Mouse (Mus musculus): ENCODE results near the gene Nfrkb. TPM values are rescaled to one million over a fixed set of nuclear protein-coding genes. Genes with fewer than 3 reads are reported as not detected.

The Nfrkb gene
- 25.0 and 29.0 TPM in 2 replicates for total RNA-seq (2017)

- ATAC-seq (replicated peaks; ENCODE audit: low read depth, poor library complexity, severe bottlenecking) = peak; percentile 99
Measured at GRCm38 (mm10) chr9:31385947-31386354, at the start of gene Nfrkb. Gene Nfrkb, plus strand, starts transcription at chr9:31386192.

DNA sequence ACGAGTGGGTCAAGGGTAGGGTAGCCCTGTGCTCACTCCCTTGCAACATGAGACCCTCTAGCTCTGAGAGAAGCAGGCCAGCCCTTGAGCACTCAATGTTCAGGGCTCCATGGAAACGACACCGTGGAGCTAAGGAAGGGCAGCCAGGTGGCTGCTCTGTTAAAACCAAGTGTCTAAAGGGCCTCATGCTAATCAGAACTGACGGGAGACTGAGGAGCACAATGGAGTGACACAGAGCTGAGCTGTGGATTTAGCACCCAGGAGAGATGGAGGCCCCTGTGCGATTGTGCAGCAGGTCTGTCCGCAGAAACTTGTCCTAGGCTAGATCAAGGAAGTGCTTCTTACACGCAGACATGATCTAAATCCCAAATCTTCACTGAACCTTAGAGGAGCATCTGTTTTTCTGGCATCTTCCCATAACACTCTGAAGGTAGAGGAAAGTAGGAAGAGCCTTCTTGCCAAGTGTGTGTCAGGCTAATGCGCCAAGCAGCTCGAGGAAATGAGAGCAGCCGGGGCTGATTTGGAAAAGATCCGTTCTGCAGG, 41.6 kb upstream of the Nfrkb start:
- no peak for ATAC-seq (replicated peaks; ENCODE audit: low read depth, poor library complexity, severe bottlenecking)

- no peak for ATAC-seq (replicated peaks; ENCODE audit: low read depth, poor library complexity, severe bottlenecking)
Measured at GRCm38 (mm10) chr9:31346575-31347080, 39.4 kb upstream of the Nfrkb start.

DNA sequence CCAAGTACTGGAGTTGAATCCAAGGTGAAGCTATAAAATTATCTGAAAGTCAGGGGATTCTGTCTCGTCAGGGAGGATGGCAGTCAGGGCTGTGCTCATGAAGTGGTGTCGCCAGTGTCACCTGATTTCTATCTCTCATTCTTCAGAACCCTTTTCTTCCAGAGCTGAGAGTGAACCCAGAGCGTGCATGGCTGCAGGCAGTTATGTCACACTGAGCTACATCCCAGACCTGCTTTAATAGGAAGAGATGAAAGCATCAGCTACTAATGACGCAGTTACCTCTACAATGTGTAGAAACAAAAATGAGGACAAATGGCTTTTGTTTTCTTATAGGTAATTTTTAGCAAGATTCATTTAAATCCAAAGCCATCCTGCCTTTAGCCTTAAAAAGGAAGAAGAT, 37.5 kb upstream of the Nfrkb start:
- ATAC-seq (replicated peaks; ENCODE audit: low read depth, poor library complexity, severe bottlenecking) = no peak

GRCm38 (mm10) chr9:31348915-31349314, 37.1 kb upstream of the Nfrkb start:
- peak; percentile 96 for ATAC-seq (replicated peaks; ENCODE audit: low read depth, poor library complexity, severe bottlenecking)

DNA sequence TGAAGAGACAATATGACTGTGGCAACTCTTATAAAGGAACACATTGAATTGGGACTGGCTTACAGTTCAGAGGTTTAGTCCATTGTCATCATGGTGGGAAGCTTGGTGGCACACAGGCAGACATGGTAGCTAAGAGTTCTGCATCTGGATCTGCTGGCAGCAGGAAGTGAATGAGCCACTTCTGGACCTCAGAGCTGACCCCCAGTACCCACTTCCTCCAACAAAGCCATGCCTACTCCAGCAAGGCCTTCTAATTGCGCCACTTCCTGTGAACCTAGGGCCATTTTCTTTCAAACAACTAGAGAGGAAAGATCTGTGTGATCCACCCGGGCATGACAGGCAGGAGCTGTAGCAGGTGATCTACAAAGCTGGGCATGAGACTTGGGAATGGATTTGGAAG, 33.3 kb upstream of the Nfrkb start:
- no peak for ATAC-seq (replicated peaks; ENCODE audit: low read depth, poor library complexity, severe bottlenecking)

- ATAC-seq (replicated peaks; ENCODE audit: low read depth, poor library complexity, severe bottlenecking) = no peak
Measured at GRCm38 (mm10) chr9:31353518-31353917, 32.5 kb upstream of the Nfrkb start.

DNA sequence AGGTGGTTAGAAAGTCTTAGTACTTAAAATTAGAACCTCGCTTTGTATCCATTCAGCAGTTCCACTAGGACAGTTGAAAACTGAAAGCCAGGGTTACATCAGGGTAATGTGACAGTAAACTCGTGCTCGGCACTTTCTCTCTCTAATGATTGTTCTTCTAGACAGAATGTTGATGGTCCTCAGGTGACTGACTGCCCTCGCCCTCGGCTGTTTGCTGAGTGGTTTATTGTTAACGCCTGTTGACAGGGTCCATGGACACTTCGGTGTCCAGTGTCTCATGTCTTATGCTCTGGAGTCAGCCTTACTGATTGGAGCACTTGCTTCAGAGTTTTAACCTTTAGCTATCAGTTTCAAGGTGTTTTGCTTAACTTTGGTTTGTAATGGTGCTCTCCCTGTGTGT, 31.9 kb upstream of the Nfrkb start:
- ATAC-seq (replicated peaks; ENCODE audit: low read depth, poor library complexity, severe bottlenecking) = no peak

GRCm38 (mm10) chr9:31363698-31364609, 22.0 kb upstream of the Nfrkb start:
- no peak for ATAC-seq (replicated peaks; ENCODE audit: low read depth, poor library complexity, severe bottlenecking)

DNA sequence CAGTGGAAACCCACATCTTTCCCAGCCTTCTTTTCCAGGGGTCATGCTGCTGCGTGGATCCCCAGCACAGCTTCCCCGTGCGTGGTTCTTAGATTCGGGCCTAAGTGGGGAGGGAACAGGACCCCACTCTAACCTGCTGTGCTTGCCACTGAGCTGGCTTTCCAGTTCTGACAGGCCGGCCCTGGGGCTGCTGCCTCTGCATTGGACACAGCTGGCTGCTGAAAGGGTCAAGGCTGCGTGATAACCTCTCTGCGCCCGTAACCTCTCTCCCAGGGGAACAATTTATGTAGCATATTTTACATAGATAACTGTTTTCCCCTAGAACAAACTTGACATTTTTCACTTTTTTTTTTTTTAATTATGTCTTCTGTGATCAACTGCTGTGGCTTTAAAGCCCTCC, 20.9 kb upstream of the Nfrkb start:
- ATAC-seq (replicated peaks; ENCODE audit: low read depth, poor library complexity, severe bottlenecking) = no peak

GRCm38 (mm10) chr9:31371740-31372139, 14.3 kb upstream of the Nfrkb start:
- ATAC-seq (replicated peaks; ENCODE audit: low read depth, poor library complexity, severe bottlenecking) = no peak

DNA sequence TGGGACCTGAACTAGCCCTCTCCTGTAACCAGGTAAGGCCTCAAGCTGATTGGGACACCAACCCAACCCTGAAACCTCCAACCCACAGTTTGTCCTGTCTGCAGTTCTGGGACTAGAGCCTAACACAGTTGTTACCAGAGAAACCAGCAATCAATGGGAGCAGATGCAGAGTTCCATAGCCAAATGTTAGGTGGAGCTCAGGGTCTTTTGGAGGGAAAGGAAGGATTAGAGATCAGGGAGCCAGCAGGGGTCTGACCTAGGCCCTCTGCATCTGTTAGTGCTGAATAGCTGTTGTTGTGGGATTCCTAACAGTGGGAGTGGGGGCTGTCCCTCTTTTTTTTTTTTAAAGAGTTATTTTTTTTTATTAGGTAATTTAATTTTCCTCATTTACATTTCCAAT, 9.3 kb upstream of the Nfrkb start:
- no peak for ATAC-seq (replicated peaks; ENCODE audit: low read depth, poor library complexity, severe bottlenecking)

GRCm38 (mm10) chr9:31384786-31385499, 1.0 kb upstream of the Nfrkb start:
- no peak for ATAC-seq (replicated peaks; ENCODE audit: low read depth, poor library complexity, severe bottlenecking)

DNA sequence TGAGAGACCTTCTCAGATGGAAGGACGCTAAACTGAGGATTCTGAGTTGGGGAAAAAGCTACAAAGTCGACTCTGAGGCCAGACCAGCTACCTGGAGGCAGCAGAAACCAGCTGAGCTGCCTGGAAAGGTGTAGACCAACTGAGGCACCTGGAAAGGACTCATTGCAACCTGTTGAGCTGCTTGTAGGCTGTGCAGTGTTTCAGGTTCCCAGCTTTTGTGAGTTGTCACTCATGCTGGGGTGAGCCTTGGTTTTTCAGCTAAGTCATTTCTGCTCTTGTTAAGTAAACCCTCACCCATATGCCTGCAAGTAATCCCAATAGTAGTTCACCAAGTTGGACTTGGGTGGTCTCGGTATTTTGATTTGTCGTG, 507 bp upstream of the Nfrkb start:
- peak; percentile 27; the same call in 1 of the 2 replicates for ATAC-seq (replicated peaks; ENCODE audit: low read depth, poor library complexity, severe bottlenecking)

- peak; percentile 32 for ATAC-seq (replicated peaks; ENCODE audit: low read depth, poor library complexity, severe bottlenecking)
Measured at GRCm38 (mm10) chr9:31386368-31387180, 582 bp downstream of the Nfrkb start.

GRCm38 (mm10) chr9:31387206-31387605, 1.2 kb downstream of the Nfrkb start:
- ATAC-seq (replicated peaks; ENCODE audit: low read depth, poor library complexity, severe bottlenecking) = no peak

DNA sequence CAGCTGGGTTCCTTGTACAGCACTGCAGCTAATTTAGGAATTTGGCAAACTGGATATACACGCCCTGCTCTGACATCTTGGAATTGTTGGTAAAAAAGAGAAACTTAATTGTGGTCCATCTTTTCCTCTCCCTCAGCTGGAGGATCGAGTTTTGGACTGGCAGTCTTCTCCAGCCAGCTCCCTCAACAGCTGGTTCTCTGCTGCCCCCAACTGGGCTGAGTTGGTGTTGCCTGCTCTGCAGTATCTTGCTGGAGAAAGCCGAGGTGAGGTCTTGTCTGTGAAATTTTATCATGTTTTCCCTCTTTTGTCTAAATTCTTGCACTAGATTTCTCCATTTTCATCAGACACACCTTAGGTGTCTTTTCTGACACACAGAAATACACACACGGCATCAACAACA, 14.4 kb downstream of the Nfrkb start:
- peak; percentile 85 for ATAC-seq (replicated peaks; ENCODE audit: low read depth, poor library complexity, severe bottlenecking)

GRCm38 (mm10) chr9:31404311-31404710, 18.3 kb downstream of the Nfrkb start:
- no peak for ATAC-seq (replicated peaks; ENCODE audit: low read depth, poor library complexity, severe bottlenecking)

GRCm38 (mm10) chr9:31405217-31405616, 19.2 kb downstream of the Nfrkb start:
- peak; percentile 67 for ATAC-seq (replicated peaks; ENCODE audit: low read depth, poor library complexity, severe bottlenecking)

GRCm38 (mm10) chr9:31412165-31412564, 26.2 kb downstream of the Nfrkb start:
- peak; percentile 78 for ATAC-seq (replicated peaks; ENCODE audit: low read depth, poor library complexity, severe bottlenecking)
